Comparison of ENCODE assay signal across 14 mouse cellular contexts in the genomic region with DNA sequence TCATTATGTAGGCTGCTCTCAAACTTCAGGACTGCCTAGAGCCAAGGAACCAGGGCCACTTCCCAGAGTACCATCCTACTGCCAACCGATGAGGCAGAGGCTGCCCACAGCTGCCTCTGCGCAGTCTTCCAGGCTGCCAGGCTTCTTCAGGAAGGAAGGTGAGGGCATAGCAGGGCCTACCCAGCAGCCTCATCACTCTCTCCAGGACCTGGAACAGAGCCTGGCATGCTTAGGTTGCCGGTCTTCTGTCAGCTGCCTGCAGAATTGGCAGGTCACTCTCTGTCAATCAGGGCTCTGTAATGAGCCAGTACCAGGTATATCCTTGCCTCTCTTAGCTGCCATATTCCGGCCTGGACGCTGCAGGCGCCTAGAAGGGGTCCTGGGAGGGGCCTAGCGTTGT. TPM values are rescaled to one million over a fixed set of nuclear protein-coding genes. Genes with fewer than 3 reads are reported as not detected.
A peak's percentile ranks its signal among the peaks of the same experiment; 100 is the strongest.
DNase-seq lines count a peak whose midpoint lies in the region; ATAC-seq and TF ChIP-seq lines count a peak whose summit lies in the region.
"Had no signal": no experiment of that assay in that cellular context is flagged by ENCODE, and none has a peak within 500 bp of the region (broad histone marks: within the 10 kb centered on the region; RNA-seq: fewer than 3 reads in every experiment).

No protein-coding gene starts in this region.

- H3K9ac ChIP-seq in hindbrain, postnatal 0 days (replicated peaks; ENCODE audit: low read length) = no peak overlapping the region
- no peak overlapping the region for H3K9ac ChIP-seq in forebrain, embryonic 13.5 days
- H3K9ac ChIP-seq: embryonic facial prominence, embryonic 12.5 days had no signal

- no peak overlapping the region; the same call in 1 of the 2 replicates for H3K4me2 ChIP-seq in hindbrain, postnatal 0 days (ENCODE audit: low read depth, low read length)
- no peak overlapping the region for H3K4me2 ChIP-seq in forebrain, embryonic 13.5 days
- H3K4me2 ChIP-seq: embryonic facial prominence, embryonic 12.5 days had no signal

- WGBS in hindbrain, postnatal 0 days = 61% methylated on average over 7 of the region's 7 CpGs
- 73% methylated on average over 7 of the region's 7 CpGs for WGBS in forebrain, embryonic 13.5 days

- peak; percentile 6; the same call in 1 of the 2 replicates for ATAC-seq in hindbrain, postnatal 0 days
- ATAC-seq in forebrain, embryonic 13.5 days = no peak

- no peaks in the 10 kb centered on the region for H3K36me3 ChIP-seq in hindbrain, postnatal 0 days (ENCODE audit: insufficient read depth, low read length)
- H3K36me3 ChIP-seq in forebrain, embryonic 13.5 days (ENCODE audit: poor library complexity, severe bottlenecking) = no peaks in the 10 kb centered on the region

- H3K27me3 ChIP-seq in hindbrain, postnatal 0 days (ENCODE audit: insufficient read depth, low read length) = no peaks in the 10 kb centered on the region
- H3K27me3 ChIP-seq in forebrain, embryonic 13.5 days = no peaks in the 10 kb centered on the region
- H3K27me3 ChIP-seq: embryonic facial prominence, embryonic 12.5 days had no signal

- peaks cover 24% of the 10 kb centered on the region; the same call in 1 of the 2 replicates for H3K4me1 ChIP-seq in hindbrain, postnatal 0 days (ENCODE audit: insufficient read depth, low read length)
- H3K4me1 ChIP-seq in forebrain, embryonic 13.5 days = peaks cover 23% of the 10 kb centered on the region
- H3K4me1 ChIP-seq: embryonic facial prominence, embryonic 12.5 days had no signal

- intact Hi-C loops in left cerebral cortex, adult 2 months (cut with DNase I) = no loop called here

- peak overlapping the region; percentile 57; the same call in 1 of the 2 replicates for H3K27ac ChIP-seq in left cerebral cortex, adult 2 months
- H3K27ac ChIP-seq in hindbrain, postnatal 0 days = peak overlapping the region; percentile 81
- no peak overlapping the region for H3K27ac ChIP-seq in forebrain, embryonic 13.5 days

- peak; percentile 58 to 73 for DNase-seq in cerebellum, postnatal 25 days
- DNase-seq in cerebellum, adult 11 months = no peak
- DNase-seq in left cerebral cortex, adult 2 months (ENCODE audit: extremely low spot score in 1 of 2, low spot score in 2 of 2) = no peak
- no peak for DNase-seq in left cerebral cortex, adult 8-10 months (ENCODE audit: low spot score in 2 of 2)
- peak; percentile 48 for DNase-seq in brain, adult 2 months (ENCODE audit: low read depth, low spot score)
- peak; percentile 53 for DNase-seq in hindbrain, postnatal 0 days (ENCODE audit: low spot score)
- DNase-seq: B cell, adult 2 months; kidney, adult 8-10 months; lung, adult 2 months; lung, postnatal 4 days; thymus, postnatal 4 days had no signal

- H3K4me3 ChIP-seq in left cerebral cortex, adult 2 months = no peak overlapping the region
- no peak overlapping the region for H3K4me3 ChIP-seq in hindbrain, postnatal 0 days (ENCODE audit: low read length)
- H3K4me3 ChIP-seq in forebrain, embryonic 13.5 days = no peak overlapping the region
- H3K4me3 ChIP-seq: embryonic facial prominence, embryonic 12.5 days had no signal

- no peak for TF ChIP-seq CTCF in left cerebral cortex, adult 2 months (IDR thresholded peaks at IDR 0.05)
- no peak for TF ChIP-seq CTCF in hindbrain, postnatal 0 days (IDR thresholded peaks at IDR 0.05; ENCODE audit: low read depth)

- H3K9me3 ChIP-seq in hindbrain, postnatal 0 days (ENCODE audit: low read length) = no peaks in the 10 kb centered on the region
- H3K9me3 ChIP-seq in forebrain, embryonic 13.5 days (replicated peaks) = no peaks in the 10 kb centered on the region
- H3K9me3 ChIP-seq: embryonic facial prominence, embryonic 12.5 days had no signal

RNA-seq across cellular contexts. Expression of gene Slc6a9, which starts 15.9 kb away (rescaled TPM):
- 10 to 100 TPM; 34.2 to 35.4 TPM for total RNA-seq in left cerebral cortex, adult 2 months (2021)
- total RNA-seq in left cerebral cortex, adult 8-10 months (2022) = 10 to 100 TPM; 56.1 to 61.2 (median 58.5) TPM
- 107 and 132 TPM in 2 replicates for total RNA-seq in hindbrain, postnatal 0 days (2014; rRNA removed)
- 79.7 and 82.9 TPM in 2 replicates for polyA plus RNA-seq in hindbrain, postnatal 0 days (2015; fragmentation: Nextera tagmentation; extraction: Ambion mirVana)
- polyA plus RNA-seq in forebrain, embryonic 13.5 days (2015; fragmentation: Nextera tagmentation; extraction: Ambion mirVana) = 7.8 and 7.9 TPM in 2 replicates

RNA-seq across cellular contexts. Expression of gene Ccdc24, which starts 22.2 kb away (rescaled TPM):
- 1 to 10 TPM in 1 of 2 experiments, under 1 TPM in 1; 0.94 to 1.4 TPM for total RNA-seq in left cerebral cortex, adult 2 months (2021)
- total RNA-seq in left cerebral cortex, adult 8-10 months (2022) = under 1 TPM; 0.33 to 0.94 (median 0.67) TPM
- 2.0 and 3.4 TPM in 2 replicates for total RNA-seq in hindbrain, postnatal 0 days (2014; rRNA removed)
- polyA plus RNA-seq in hindbrain, postnatal 0 days (2015; fragmentation: Nextera tagmentation; extraction: Ambion mirVana) = 1.7 and 2.2 TPM in 2 replicates
- polyA plus RNA-seq in forebrain, embryonic 13.5 days (2015; fragmentation: Nextera tagmentation; extraction: Ambion mirVana) = 1.2 and 2.1 TPM in 2 replicates
- total RNA-seq: hematopoietic stem cell, adult 5-6 weeks had no signal

RNA-seq across cellular contexts. Expression of gene B4galt2, which starts 33.1 kb away (rescaled TPM):
- 10 to 100 TPM; 86.7 to 90.6 TPM for total RNA-seq in left cerebral cortex, adult 2 months (2021)
- total RNA-seq in left cerebral cortex, adult 8-10 months (2022) = 10 to 100 TPM; 73.0 to 85.0 (median 79.7) TPM
- 286 and 304 TPM in 2 replicates for total RNA-seq in hindbrain, postnatal 0 days (2014; rRNA removed)
- polyA plus RNA-seq in hindbrain, postnatal 0 days (2015; fragmentation: Nextera tagmentation; extraction: Ambion mirVana) = 71.5 and 77.0 TPM in 2 replicates
- polyA plus RNA-seq in forebrain, embryonic 13.5 days (2015; fragmentation: Nextera tagmentation; extraction: Ambion mirVana) = 28.7 and 32.0 TPM in 2 replicates
- total RNA-seq: hematopoietic stem cell, adult 5-6 weeks had no signal

RNA-seq across cellular contexts. Expression of gene Atp6v0b, which starts 37.0 kb away (rescaled TPM):
- total RNA-seq in left cerebral cortex, adult 2 months (2021) = 100 to 1,000 TPM; 430 to 462 TPM
- 100 to 1,000 TPM; 386 to 441 (median 416) TPM for total RNA-seq in left cerebral cortex, adult 8-10 months (2022)
- total RNA-seq in hindbrain, postnatal 0 days (2014; rRNA removed) = 579 and 615 TPM in 2 replicates
- 637 and 643 TPM in 2 replicates for polyA plus RNA-seq in hindbrain, postnatal 0 days (2015; fragmentation: Nextera tagmentation; extraction: Ambion mirVana)
- polyA plus RNA-seq in forebrain, embryonic 13.5 days (2015; fragmentation: Nextera tagmentation; extraction: Ambion mirVana) = 333 and 349 TPM in 2 replicates

RNA-seq across cellular contexts. Expression of gene Dph2, which starts 41.7 kb away (rescaled TPM):
- total RNA-seq in left cerebral cortex, adult 2 months (2021) = 10 to 100 TPM in 1 of 2 experiments, 1 to 10 TPM in 1; 9.1 to 11.4 TPM
- 10 to 100 TPM in 2 of 4 experiments, 1 to 10 TPM in 2; 9.5 to 12.0 (median 10.7) TPM for total RNA-seq in left cerebral cortex, adult 8-10 months (2022)
- total RNA-seq in hindbrain, postnatal 0 days (2014; rRNA removed) = 21.2 and 24.8 TPM in 2 replicates
- polyA plus RNA-seq in hindbrain, postnatal 0 days (2015; fragmentation: Nextera tagmentation; extraction: Ambion mirVana) = 13.5 and 14.1 TPM in 2 replicates
- 27.3 and 28.5 TPM in 2 replicates for polyA plus RNA-seq in forebrain, embryonic 13.5 days (2015; fragmentation: Nextera tagmentation; extraction: Ambion mirVana)

Comparison
In these comparisons a context has a peak if more than half of its experiments do, and no peak if none do; other contexts are left out.
1. DNase-seq: peak in cerebellum, postnatal 25 days (2 of 2), brain, adult 2 months (single experiment) and hindbrain, postnatal 0 days (single experiment); none in cerebellum, adult 11 months (single experiment), left cerebral cortex, adult 2 months (0 of 2) and left cerebral cortex, adult 8-10 months (0 of 2).